ENCODE assay signal across 29 mouse cellular contexts in genomic region chr16:16523632-16524031, GRCm38 (mm10).
DNase-seq lines count a peak whose midpoint lies in the region; ATAC-seq and TF ChIP-seq lines count a peak whose summit lies in the region.
"Had no signal": no experiment of that assay in that cellular context is flagged by ENCODE, and none has a peak within 500 bp of the region (broad histone marks: within the 10 kb centered on the region; RNA-seq: fewer than 3 reads in every experiment).

No protein-coding gene starts in this region.

- H3K4me2 ChIP-seq in heart, postnatal 0 days (ENCODE audit: low read depth, low read length) = no peak overlapping the region
- H3K4me2 ChIP-seq in heart, embryonic 12.5 days = no peak overlapping the region
- H3K4me2 ChIP-seq: embryonic facial prominence, embryonic 12.5 days; forebrain, embryonic 15.5 days; liver, embryonic 12.5 days; midbrain, embryonic 15.5 days had no signal

- DNase-seq in heart, adult 2 months = no peak
- no peak for DNase-seq in heart, postnatal 4 days
- DNase-seq in heart, postnatal 0 days (ENCODE audit: low spot score) = no peak
- no peak for DNase-seq in embryo, embryonic 10 days (ENCODE audit: low spot score)
- DNase-seq in layer of hippocampus, postnatal 36 days = no peak
- DNase-seq: adrenal gland, adult 2 months; adrenal gland, postnatal 36 days; cerebellum, adult 8-10 months; cerebellum, postnatal 25 days; embryo, embryonic 11 days; kidney, postnatal 36 days; left cerebral cortex, postnatal 4 days; liver, postnatal 0 days; lung, postnatal 4 days; right cerebral cortex, postnatal 4 days; thymus, adult 18-20 months; thymus, postnatal 25 days had no signal

- no peaks in the 10 kb centered on the region for H3K9me3 ChIP-seq in heart, postnatal 0 days (replicated peaks; ENCODE audit: control insufficient read depth, low read length)
- H3K9me3 ChIP-seq in heart, embryonic 12.5 days (replicated peaks) = no peaks in the 10 kb centered on the region
- no peaks in the 10 kb centered on the region for H3K9me3 ChIP-seq in ES-Bruce4 (replicated peaks; ENCODE audit: control insufficient read depth, insufficient read depth, low read length, poor library complexity, severe bottlenecking)
- H3K9me3 ChIP-seq: embryonic facial prominence, embryonic 12.5 days; forebrain, embryonic 15.5 days; heart, embryonic 10.5 days; liver, embryonic 12.5 days; midbrain, embryonic 15.5 days had no signal

- no peak overlapping the region for H3K4me3 ChIP-seq in heart, adult 2 months
- H3K4me3 ChIP-seq in heart, postnatal 0 days (ENCODE audit: low read depth, low read length) = no peak overlapping the region
- no peak overlapping the region for H3K4me3 ChIP-seq in heart, embryonic 12.5 days
- no peak overlapping the region for H3K4me3 ChIP-seq in ES-Bruce4 (ENCODE audit: low read depth, low read length)
- no peak overlapping the region for H3K4me3 ChIP-seq in macrophage (ENCODE audit: inconsistent target)
- H3K4me3 ChIP-seq: embryonic facial prominence, embryonic 12.5 days; forebrain, embryonic 15.5 days; heart, embryonic 10.5 days; layer of hippocampus, adult 2 months; liver, embryonic 12.5 days; midbrain, embryonic 15.5 days had no signal

- no peaks in the 10 kb centered on the region for H3K27me3 ChIP-seq in heart, adult 2 months (ENCODE audit: control insufficient read depth, insufficient read depth, low read length)
- H3K27me3 ChIP-seq in heart, postnatal 0 days (ENCODE audit: control insufficient read depth, insufficient read depth, low read length) = no peaks in the 10 kb centered on the region
- no peaks in the 10 kb centered on the region for H3K27me3 ChIP-seq in heart, embryonic 12.5 days (replicated peaks)
- no peaks in the 10 kb centered on the region for H3K27me3 ChIP-seq in ES-Bruce4 (ENCODE audit: control insufficient read depth, insufficient read depth, low read length, poor library complexity, severe bottlenecking)
- H3K27me3 ChIP-seq: embryonic facial prominence, embryonic 12.5 days; forebrain, embryonic 15.5 days; liver, embryonic 12.5 days; midbrain, embryonic 15.5 days had no signal

- TF ChIP-seq POLR2A in heart, adult 2 months (IDR thresholded peaks at IDR 0.05; ENCODE audit: insufficient read depth, low read depth, low read length) = no peak
- no peak for TF ChIP-seq POLR2A in ES-Bruce4 (IDR thresholded peaks at IDR 0.05; ENCODE audit: insufficient read depth, low read length)

- no peak for TF ChIP-seq EP300 in heart, adult 2 months (IDR thresholded peaks at IDR 0.05; ENCODE audit: insufficient read depth, low read depth, low read length)
- TF ChIP-seq EP300 in heart, postnatal 0 days (IDR thresholded peaks at IDR 0.05; ENCODE audit: low read depth) = no peak
- no peak for TF ChIP-seq EP300 in ES-Bruce4 (IDR thresholded peaks at IDR 0.05; ENCODE audit: insufficient read depth, low read depth, low read length)

- peaks cover 6% of the 10 kb centered on the region; the same call in 1 of the 2 replicates for H3K36me3 ChIP-seq in heart, adult 2 months (ENCODE audit: control insufficient read depth, insufficient read depth, low read length)
- no peaks in the 10 kb centered on the region for H3K36me3 ChIP-seq in heart, postnatal 0 days (replicated peaks; ENCODE audit: control insufficient read depth, insufficient read depth, low read length)
- H3K36me3 ChIP-seq in heart, embryonic 12.5 days = no peaks in the 10 kb centered on the region
- H3K36me3 ChIP-seq in ES-Bruce4 (ENCODE audit: control insufficient read depth, insufficient read depth, low read length, poor library complexity, severe bottlenecking) = no peaks in the 10 kb centered on the region
- H3K36me3 ChIP-seq in macrophage (ENCODE audit: inconsistent target) = 0 out of 2 replicates have a peak, but pooled peaks cover 1% of the 10 kb centered on the region
- H3K36me3 ChIP-seq: embryonic facial prominence, embryonic 12.5 days; forebrain, embryonic 15.5 days; heart, embryonic 10.5 days; liver, embryonic 12.5 days; midbrain, embryonic 15.5 days had no signal

- ATAC-seq in heart, postnatal 0 days (ENCODE audit: insufficient read depth, low read depth) = no peak
- ATAC-seq in heart, embryonic 12.5 days (ENCODE audit: insufficient number of reproducible peaks, low FRiP score) = no peak
- ATAC-seq: activated CD4-positive, CD25-positive, alpha-beta regulatory T cell, adult 4 months; forebrain, embryonic 15.5 days; hindbrain, embryonic 16.5 days; liver, embryonic 12.5 days; liver, postnatal 0 days; midbrain, embryonic 15.5 days had no signal

- WGBS in heart, adult 2 months = 73% methylated on average over 2 of the region's 2 CpGs
- 48% methylated on average over 2 of the region's 2 CpGs for WGBS in heart, postnatal 0 days
- 65% methylated on average over 2 of the region's 2 CpGs for WGBS in heart, embryonic 12.5 days
- 96% methylated on average over 2 of the region's 2 CpGs for WGBS in macrophage (ENCODE audit: missing documents)

- H3K79me2 ChIP-seq in heart, adult 2 months (replicated peaks; ENCODE audit: control insufficient read depth, insufficient read depth, low read length) = no peaks in the 10 kb centered on the region
- H3K79me2 ChIP-seq in macrophage (ENCODE audit: inconsistent target) = peaks cover 93% of the 10 kb centered on the region

- H3K4me1 ChIP-seq in heart, adult 2 months (ENCODE audit: control insufficient read depth, insufficient read depth, low read length) = peaks cover 13% of the 10 kb centered on the region
- H3K4me1 ChIP-seq in heart, postnatal 0 days (ENCODE audit: control insufficient read depth, insufficient read depth) = peaks cover 32% of the 10 kb centered on the region
- peaks cover 37% of the 10 kb centered on the region for H3K4me1 ChIP-seq in heart, embryonic 12.5 days (replicated peaks)
- peaks cover 10% of the 10 kb centered on the region for H3K4me1 ChIP-seq in ES-Bruce4 (ENCODE audit: control insufficient read depth, insufficient read depth, low read length)
- H3K4me1 ChIP-seq: liver, embryonic 12.5 days had no signal

- H3K9ac ChIP-seq in heart, adult 2 months (ENCODE audit: low read depth, low read length) = no peak overlapping the region
- no peak overlapping the region for H3K9ac ChIP-seq in heart, postnatal 0 days (replicated peaks; ENCODE audit: low read depth, low read length)
- no peak overlapping the region for H3K9ac ChIP-seq in heart, embryonic 12.5 days
- H3K9ac ChIP-seq in ES-Bruce4 (ENCODE audit: low read depth, poor library complexity, severe bottlenecking) = no peak overlapping the region
- H3K9ac ChIP-seq: embryonic facial prominence, embryonic 12.5 days; forebrain, embryonic 15.5 days; liver, embryonic 12.5 days; liver, postnatal 0 days; midbrain, embryonic 15.5 days had no signal

- peak overlapping the region; percentile 28; the same call in 1 of the 2 replicates for H3K27ac ChIP-seq in heart, adult 2 months
- peak overlapping the region; percentile 51 for H3K27ac ChIP-seq in heart, postnatal 0 days (ENCODE audit: low read depth)
- H3K27ac ChIP-seq in heart, embryonic 12.5 days (ENCODE audit: poor library complexity, severe bottlenecking) = no peak overlapping the region; the same call in 1 of the 2 replicates
- peak overlapping the region; percentile 80 for H3K27ac ChIP-seq in ES-Bruce4 (ENCODE audit: insufficient read depth, low read length)
- H3K27ac ChIP-seq in macrophage = peak overlapping the region; percentile 98
- H3K27ac ChIP-seq: embryonic facial prominence, embryonic 12.5 days; forebrain, embryonic 15.5 days; heart, embryonic 10.5 days; layer of hippocampus, adult 2 months; liver, embryonic 12.5 days; midbrain, embryonic 15.5 days; stomach, postnatal 0 days had no signal

- TF ChIP-seq CTCF in heart, adult 2 months (IDR thresholded peaks at IDR 0.05) = no peak
- no peak for TF ChIP-seq CTCF in heart, postnatal 0 days (IDR thresholded peaks at IDR 0.05; ENCODE audit: low read depth)
- no peak for TF ChIP-seq CTCF in ES-Bruce4 (IDR thresholded peaks at IDR 0.05; ENCODE audit: low read depth, low read length)

- intact Hi-C loops in heart, adult 2 months (cut with DNase I) = no loop called here
